Mouse (Mus musculus) skeletal muscle tissue, postnatal 0 days (tissue): ENCODE measurements around the gene Tulp2. TPM values are rescaled to one million over a fixed set of nuclear protein-coding genes. Genes with fewer than 3 reads are reported as not detected.

Experiments
- microRNA-seq, 2 experiments: library from miRNA; unstranded; fragments of <30 nt; microRNA quantifications; one replicate each; pipeline ENCODE4; 2016
- polyA plus RNA-seq: library from polyadenylated mRNA; unstranded; fragments of >200 nt; fragmentation: Nextera tagmentation; extraction: Ambion mirVana; gene quantifications from 2 replicates; pipeline ENCODE4 v1.2.1, GENCODE M21; 2015

Gene Tulp2
- 0.06 and 0.12 TPM in 2 replicates for polyA plus RNA-seq

DNA sequence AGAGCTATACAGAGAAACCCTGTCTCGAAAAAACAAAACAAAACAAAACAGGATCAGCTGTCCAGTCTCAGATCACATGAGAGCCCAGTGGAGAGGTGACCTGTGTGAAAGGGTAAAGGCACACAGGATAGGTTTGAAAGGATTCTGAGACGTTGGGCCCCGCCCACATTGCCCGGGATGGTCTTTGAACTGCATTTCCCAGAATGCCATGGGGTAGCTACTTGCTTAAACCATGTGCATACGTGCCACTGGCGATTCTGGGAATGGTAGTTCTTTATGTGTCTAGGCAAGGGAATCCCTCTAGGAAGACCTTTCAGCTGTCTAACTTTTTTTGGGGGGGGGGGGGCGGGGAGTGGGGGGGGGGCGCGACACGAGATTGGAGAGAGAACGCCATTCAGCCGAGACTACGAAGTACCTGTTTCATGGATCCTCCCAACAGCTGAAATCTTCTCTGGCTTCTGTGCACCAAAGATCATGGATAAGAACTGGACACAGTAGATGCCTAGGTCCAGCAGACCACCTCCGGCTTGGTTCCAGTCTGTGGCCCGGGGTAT lies at the start of gene Tulp2:
Gene Tulp2, plus strand, starts transcription at position 504 of the 554 bp plus-strand sequence.

GRCm38 (mm10) chr7:45434203-45435015 lies 47.3 kb upstream of the Tulp2 start, which contains the start of gene Gys1:
TSS of gene Gys1 (plus strand) at chr7:45434844.

DNA sequence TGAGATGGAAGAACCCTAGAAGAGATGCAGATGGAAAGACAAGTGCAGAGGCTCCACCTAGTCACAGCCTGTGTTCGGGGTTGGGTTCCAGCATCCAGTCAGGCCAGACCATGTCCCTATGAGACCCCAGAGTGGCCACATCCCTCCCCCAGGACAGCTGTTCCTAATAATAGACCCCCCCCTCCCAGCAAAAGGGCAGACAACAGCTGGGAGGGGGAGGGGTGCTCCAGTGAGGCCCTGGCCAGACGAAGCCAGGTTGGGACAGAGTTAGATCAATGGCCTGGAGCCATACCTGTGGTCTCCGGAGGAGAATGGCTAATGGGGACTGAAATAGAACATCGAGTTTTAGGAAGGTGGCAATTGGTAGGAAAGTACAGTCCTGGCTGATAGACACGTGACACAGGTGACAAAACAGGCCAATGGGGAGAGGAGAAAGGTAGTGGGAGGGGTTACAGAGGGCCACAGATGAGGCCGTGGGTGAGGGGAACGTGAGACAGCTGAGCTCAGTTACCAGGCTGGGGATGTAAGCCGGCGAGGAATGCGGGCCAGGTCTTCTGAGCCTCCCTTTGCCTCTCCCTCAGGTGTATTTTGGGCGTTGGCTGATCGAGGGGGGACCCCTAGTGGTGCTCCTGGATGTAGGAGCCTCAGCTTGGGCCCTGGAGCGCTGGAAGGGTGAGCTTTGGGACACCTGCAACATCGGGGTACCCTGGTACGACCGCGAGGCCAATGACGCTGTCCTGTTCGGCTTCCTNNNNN lies 44.0 kb upstream of the Tulp2 start, which contains the start of gene Ruvbl2:
Gene Ruvbl2, minus strand, starts transcription at position 576 of the 756 bp plus-strand sequence.

GRCm38 (mm10) chr7:45459564-45460140 lies 22.0 kb upstream of the Tulp2 start, which contains the start of gene Ftl1:
TSS of gene Ftl1 (minus strand) at chr7:45459884.

DNA sequence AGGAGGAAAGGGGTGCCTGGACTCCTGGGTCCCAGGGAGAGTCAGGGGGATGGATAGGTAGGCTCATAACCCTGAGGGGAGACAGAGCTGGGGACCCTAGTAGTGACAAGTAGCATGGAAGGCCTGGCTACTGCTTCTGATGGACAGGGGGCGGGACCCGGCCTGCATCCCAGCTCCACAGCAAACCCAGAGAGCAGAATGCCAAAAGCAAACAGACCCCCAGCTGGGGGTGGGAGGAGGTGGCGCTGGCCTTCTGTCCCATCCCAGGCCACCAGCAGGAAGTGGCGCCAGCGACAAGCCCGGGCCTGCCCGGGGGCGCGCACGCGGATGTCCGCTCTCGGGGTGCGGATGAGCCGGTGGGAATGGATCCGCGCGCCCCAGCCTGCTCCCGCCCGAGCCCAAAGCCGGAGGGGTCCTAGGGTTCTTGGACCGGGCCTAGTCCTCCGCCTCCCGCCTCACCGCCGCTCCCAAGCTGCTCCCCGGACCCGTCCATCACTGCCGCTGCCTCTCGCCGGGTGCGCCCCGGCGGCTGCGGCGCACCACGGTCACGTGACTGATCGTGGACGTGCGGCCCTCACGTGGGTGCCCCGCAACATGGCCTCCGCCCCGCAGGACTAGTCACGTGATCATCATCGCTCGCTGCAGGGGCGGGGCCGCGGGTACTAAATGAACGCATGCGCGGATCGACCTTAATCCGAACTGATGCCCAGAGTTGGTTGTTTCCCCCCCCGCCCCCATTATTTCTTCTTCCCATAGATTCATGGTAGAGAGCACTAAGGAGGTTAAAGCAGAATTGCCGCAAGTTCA lies 15.2 kb upstream of the Tulp2 start, which contains the start of gene Bax:
Gene Bax, minus strand, starts transcription at position 616 of the 807 bp plus-strand sequence.

GRCm38 (mm10) chr7:45486761-45487415 lies 5.2 kb downstream of the Tulp2 start, which contains the start of gene Gm45808:
TSS of gene Gm45808 (minus strand) at chr7:45486811.

GRCm38 (mm10) chr7:45488293-45489204 lies 6.9 kb downstream of the Tulp2 start, which contains the start of gene Dhdh:
TSS of gene Dhdh (minus strand) at chr7:45488805.

DNA sequence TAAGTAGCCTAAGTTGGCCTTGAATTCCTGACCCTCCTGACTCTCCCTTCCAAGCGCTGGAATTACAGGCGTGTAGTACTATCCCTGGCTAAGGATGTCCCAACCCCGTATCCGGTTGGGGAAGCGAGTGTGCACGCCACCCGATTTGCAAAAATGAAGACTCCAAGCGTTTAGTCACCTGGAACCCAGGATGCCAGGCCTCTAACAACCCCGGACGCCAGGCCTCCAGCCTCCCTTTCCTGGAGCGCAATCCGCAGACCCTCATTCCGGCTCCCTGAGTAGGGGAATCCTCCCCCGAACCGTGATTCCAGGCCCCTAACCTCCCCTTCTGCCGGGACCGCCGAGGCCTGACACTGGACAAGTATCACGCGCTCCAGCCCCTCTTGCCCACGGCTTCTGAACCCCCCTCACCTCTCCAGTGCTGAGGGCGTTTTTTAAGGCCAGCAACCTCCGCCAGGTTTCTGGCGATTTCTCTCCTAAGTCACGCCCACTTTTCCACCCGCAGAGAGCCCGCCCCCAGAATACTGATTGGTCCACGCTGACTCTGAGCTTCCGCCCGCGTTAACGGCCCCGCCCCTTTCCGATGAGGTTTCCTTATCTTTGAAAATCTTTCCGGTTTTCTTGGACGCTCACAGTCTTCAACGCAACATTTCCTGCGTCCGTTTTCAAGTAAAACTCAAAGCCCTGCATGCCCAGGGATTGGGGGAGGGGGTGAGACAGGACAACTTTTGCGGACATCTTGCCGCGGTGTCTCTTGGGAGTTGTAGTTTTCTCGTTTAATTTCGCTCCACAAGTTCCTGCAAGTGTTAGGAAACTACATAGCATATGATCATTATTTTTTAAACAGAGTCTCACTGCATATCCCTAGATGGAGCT lies 28.5 kb downstream of the Tulp2 start, which contains the start of gene Nucb1:
Gene Nucb1, minus strand, starts transcription at position 495 of the 876 bp plus-strand sequence.

GRCm38 (mm10) chr7:45525809-45526473 lies 44.3 kb downstream of the Tulp2 start, which contains the start of the genes Ppp1r15a and Plekha4:
TSS of gene Ppp1r15a (minus strand) at chr7:45526268.
TSS of gene Plekha4 (plus strand) at chr7:45526330.

DNA sequence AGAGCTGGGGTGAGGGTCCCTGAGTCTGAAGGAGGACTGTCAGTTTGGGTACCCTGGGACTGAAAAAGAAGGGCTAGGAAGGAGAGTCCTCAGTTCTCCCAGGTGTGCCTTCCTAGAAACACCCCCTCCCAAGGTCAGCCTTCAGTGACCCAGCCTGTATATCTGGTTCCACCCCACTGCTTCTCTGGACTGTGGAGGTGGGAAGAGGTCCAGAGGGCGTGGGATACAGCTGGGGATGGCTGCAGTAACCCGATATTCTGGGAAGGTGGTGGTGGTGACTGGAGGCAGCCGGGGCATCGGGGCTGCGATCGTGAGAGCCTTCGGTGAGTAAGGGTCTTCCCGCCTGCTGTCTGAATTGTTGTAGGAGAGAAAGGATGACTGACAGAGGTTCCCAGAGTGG lies 73.1 kb downstream of the Tulp2 start, which contains the start of gene Hsd17b14:
Gene Hsd17b14, plus strand, starts transcription at position 150 of the 400 bp plus-strand sequence.

DNA sequence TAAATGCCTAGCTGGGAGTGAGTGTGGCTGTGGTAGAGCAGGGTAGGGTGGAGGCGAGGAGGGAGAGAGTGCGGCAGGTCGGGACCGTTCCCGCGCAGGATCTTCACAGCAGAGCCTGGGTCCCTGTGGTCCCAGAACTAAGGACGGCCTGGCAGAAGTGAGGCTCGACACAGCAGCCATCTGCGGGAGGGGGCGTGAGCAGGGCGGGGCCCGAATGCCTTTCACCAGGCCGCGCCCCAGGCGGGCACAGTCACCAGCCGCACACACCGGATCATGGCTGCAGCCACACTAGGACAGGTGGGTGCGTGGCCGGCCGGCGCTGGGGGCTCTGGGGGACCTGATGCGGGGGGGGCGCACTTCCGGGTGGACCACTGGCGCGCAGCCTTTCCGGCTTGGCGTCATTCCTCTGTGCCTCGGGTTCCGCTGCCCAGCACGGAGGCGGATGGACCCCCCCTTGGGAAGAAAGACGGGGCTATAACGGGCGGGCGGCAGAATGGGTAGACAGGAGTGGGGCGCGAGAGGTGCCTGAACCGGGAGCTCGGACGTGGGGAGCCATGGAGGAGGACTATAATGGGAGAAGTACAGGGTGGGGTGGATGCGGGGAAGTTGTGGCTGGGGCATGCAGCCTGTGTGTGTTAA lies 88.5 kb downstream of the Tulp2 start, which contains the start of gene Bcat2:
Gene Bcat2, plus strand, starts transcription at position 51 of the 639 bp plus-strand sequence.

Small RNA genes within 50 kb of the gene (microRNA-seq; reads per million reads assigned to microRNA genes)
- 0 to 0.10 reads per million in 2 experiments for gene Gm22133

Other genes starting within 250 kb of the Tulp2 start
- gene Cd37, start 242.8 kb upstream of the Tulp2 start, polyA plus RNA-seq, result 3.6 and 5.9 TPM in 2 replicates
- gene Slc6a16, start 240.8 kb upstream of the Tulp2 start, polyA plus RNA-seq, result not detected in 2 replicates
- not detected in 2 replicates for gene Slc6a21, start 204.4 kb upstream of the Tulp2 start, polyA plus RNA-seq
- 15.3 and 15.4 TPM in 2 replicates for gene Trpm4, start 148.1 kb upstream of the Tulp2 start, polyA plus RNA-seq
- 94.0 and 120 TPM in 2 replicates for gene Hrc, start 146.6 kb upstream of the Tulp2 start, polyA plus RNA-seq
- 3.2 and 4.0 TPM in 2 replicates for gene Ppfia3, start 114.9 kb upstream of the Tulp2 start, polyA plus RNA-seq
- 1.5 and 2.0 TPM in 2 replicates for gene Lin7b, start 111.3 kb upstream of the Tulp2 start, polyA plus RNA-seq
- 64.7 and 74.9 TPM in 2 replicates for gene Snrnp70, start 86.1 kb upstream of the Tulp2 start, polyA plus RNA-seq
- gene Kcna7, start 76.2 kb upstream of the Tulp2 start, polyA plus RNA-seq, result 3.5 and 4.7 TPM in 2 replicates
- 0.09 and 0.17 TPM in 2 replicates for gene Ntf5, start 68.2 kb upstream of the Tulp2 start, polyA plus RNA-seq
- not detected in 2 replicates for gene Lhb, start 61.1 kb upstream of the Tulp2 start, polyA plus RNA-seq
- 90.8 and 92.1 TPM in 2 replicates for gene Gys1, start 47.0 kb upstream of the Tulp2 start, polyA plus RNA-seq
- gene Ruvbl2, start 43.8 kb upstream of the Tulp2 start, polyA plus RNA-seq, result 31.4 and 35.8 TPM in 2 replicates
- 2,280 and 2,838 TPM in 2 replicates for gene Ftl1, start 22.0 kb upstream of the Tulp2 start, polyA plus RNA-seq
- 74.5 and 83.5 TPM in 2 replicates for gene Bax, start 15.0 kb upstream of the Tulp2 start, polyA plus RNA-seq
- gene Gm45808, start 4.9 kb downstream of the Tulp2 start, polyA plus RNA-seq, result not detected in 2 replicates
- gene Dhdh, start 6.9 kb downstream of the Tulp2 start, polyA plus RNA-seq, result 7.1 and 7.2 TPM in 2 replicates
- 124 and 146 TPM in 2 replicates for gene Nucb1, start 28.5 kb downstream of the Tulp2 start, polyA plus RNA-seq
- gene Ppp1r15a, start 44.4 kb downstream of the Tulp2 start, polyA plus RNA-seq, result 19.1 and 19.6 TPM in 2 replicates
- gene Plekha4, start 44.5 kb downstream of the Tulp2 start, polyA plus RNA-seq, result 5.6 and 8.0 TPM in 2 replicates
- gene Hsd17b14, start 73.0 kb downstream of the Tulp2 start, polyA plus RNA-seq, result 6.1 and 7.2 TPM in 2 replicates
- 35.4 and 88.9 TPM in 2 replicates for gene Bcat2, start 88.3 kb downstream of the Tulp2 start, polyA plus RNA-seq
- gene Fgf21, start 133.6 kb downstream of the Tulp2 start, polyA plus RNA-seq, result 0.18 TPM in 1 of 2 replicates, not detected in the other
- gene Fut1, start 135.4 kb downstream of the Tulp2 start, polyA plus RNA-seq, result 0.05 TPM in 1 of 2 replicates, not detected in the other
- gene Izumo1, start 139.9 kb downstream of the Tulp2 start, polyA plus RNA-seq, result 0.06 TPM in 1 of 2 replicates, not detected in the other
- gene Rasip1, start 145.6 kb downstream of the Tulp2 start, polyA plus RNA-seq, result 10.3 and 13.9 TPM in 2 replicates
- gene Mamstr, start 158.1 kb downstream of the Tulp2 start, polyA plus RNA-seq, result 139 and 174 TPM in 2 replicates
- 1.9 and 2.1 TPM in 2 replicates for gene Fut2, start 184.5 kb downstream of the Tulp2 start, polyA plus RNA-seq
- 1.6 and 1.7 TPM in 2 replicates for gene Ntn5, start 202.1 kb downstream of the Tulp2 start, polyA plus RNA-seq
- gene Sec1, start 212.5 kb downstream of the Tulp2 start, polyA plus RNA-seq, result 0.33 and 0.40 TPM in 2 replicates
- 2.4 and 3.0 TPM in 2 replicates for gene Car11, start 218.0 kb downstream of the Tulp2 start, polyA plus RNA-seq
- 9.9 and 10.3 TPM in 2 replicates for gene Dbp, start 223.2 kb downstream of the Tulp2 start, polyA plus RNA-seq
- gene Rpl18, start 233.6 kb downstream of the Tulp2 start, polyA plus RNA-seq, result 568 and 577 TPM in 2 replicates
- gene Sphk2, start 236.1 kb downstream of the Tulp2 start, polyA plus RNA-seq, result 11.7 and 13.4 TPM in 2 replicates
- gene Fam83e, start 239.3 kb downstream of the Tulp2 start, polyA plus RNA-seq, result 0.10 and 0.17 TPM in 2 replicates
- not detected in 2 replicates for gene Spaca4, start 243.9 kb downstream of the Tulp2 start, polyA plus RNA-seq